Mouse (Mus musculus): ENCODE data around the gene Vps37b.
"Not testable (repeated sequence)": the region's sequence is repeated elsewhere in the genome, so short reads cannot be mapped to it uniquely, and the experiment has no call there.

The Vps37b gene

DNA sequence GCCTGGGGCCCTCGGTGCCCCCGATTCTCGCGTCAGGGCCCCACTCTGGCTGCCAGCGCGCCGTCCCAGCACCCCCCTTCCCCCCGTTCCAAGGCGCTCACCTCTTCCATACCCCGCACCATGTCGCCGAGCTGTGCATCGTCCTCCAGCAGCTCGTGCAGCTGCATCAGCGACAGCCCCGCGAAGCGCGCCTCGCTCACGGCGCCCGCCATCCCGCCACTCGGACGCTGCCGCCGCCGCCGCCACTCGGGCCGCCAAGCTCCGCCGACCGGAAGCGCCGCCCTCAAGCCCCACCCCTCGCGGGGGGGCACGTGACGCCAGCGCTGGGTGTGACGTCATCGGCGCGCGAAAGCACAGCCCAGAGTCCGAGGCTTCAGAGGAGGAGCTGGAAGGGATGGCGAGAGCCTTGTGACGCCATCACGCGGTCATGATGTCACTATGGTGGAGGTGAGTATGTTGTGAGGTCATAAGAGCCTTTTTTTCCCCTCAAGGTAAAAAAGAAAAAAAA is at the start of gene Vps37b:
Gene Vps37b (minus strand): TSS at position 270 of the 508 bp plus-strand sequence.
- peak; percentile 91 for DNase-seq

DNA sequence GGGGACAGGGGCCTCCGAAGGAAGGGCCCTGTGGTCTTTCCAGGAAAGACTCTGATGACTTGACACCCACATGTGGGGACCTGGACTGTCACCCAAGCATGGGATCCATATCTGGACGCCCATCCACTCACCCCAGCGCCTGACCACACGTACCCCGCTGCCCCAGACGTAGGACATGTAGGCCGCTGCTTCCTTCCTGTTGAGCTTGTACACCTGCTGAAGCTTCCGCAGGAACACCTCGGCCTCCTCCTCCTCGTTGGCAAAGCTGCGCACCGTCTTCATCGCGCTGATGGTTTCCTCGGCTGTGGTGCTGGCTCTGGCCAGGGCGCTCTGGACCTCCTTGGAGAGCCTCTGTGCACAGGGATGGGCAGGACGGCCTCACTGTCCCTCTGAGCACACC is 47.8 kb upstream of the Vps37b start:
- DNase-seq = no peak

DNA sequence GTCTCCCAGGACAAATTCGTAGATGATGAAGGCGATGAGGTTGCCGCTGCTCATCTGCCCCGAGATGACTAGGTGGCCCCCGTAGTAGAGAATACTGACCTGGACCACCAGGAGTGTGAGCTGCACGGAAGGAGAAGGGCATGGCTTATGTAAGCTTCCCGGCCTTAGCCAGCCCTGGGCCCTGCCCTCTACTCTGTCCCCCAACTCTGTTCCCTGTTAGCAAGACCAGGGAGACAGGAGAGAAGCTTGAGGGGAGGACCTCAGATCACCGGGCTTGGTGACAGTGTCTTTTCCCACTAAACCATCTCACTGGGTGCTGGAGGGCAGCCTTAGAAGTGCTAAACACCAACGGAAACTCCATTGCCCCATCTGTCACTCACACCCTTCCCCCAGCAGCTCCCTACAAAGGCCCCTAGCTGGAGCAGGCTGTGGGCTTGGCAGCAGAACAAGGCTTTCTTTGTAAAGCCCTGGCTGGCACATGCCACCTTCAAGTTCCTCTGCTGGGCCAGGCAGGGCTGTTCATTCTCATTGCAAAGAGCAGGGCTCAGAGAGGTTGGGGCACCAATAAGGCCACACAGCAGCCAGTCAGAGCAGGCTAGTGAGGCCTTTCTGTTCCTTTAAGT is 46.8 kb upstream of the Vps37b start:
- DNase-seq = peak; percentile 87

- no peak for DNase-seq
Measured at GRCm38 (mm10) chr5:124077856-124078460, 45.9 kb upstream of the Vps37b start.

- DNase-seq = no peak
Measured at GRCm38 (mm10) chr5:124077241-124077640, 45.2 kb upstream of the Vps37b start.

- no peak for DNase-seq
Measured at GRCm38 (mm10) chr5:124076559-124076958, 44.5 kb upstream of the Vps37b start.

DNA sequence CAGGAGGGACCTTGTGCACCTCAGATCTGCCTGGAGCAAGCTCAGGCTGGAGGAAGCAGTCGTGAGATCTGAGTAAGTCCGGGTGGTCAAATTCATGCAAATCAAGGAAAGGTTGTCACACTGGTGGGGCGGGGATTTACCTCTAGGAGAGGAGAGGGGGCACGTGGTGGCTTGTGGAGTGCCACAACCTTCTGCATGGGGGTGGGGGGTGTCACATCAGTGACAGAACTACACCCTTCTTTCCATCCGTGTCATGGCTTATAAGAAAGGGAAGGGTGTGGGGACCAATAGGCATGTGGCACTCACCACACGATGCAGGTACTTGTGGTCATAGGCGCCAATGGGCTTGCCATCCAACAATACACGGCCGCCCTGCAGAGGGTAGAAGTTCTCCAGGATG is 43.6 kb upstream of the Vps37b start:
- no peak for DNase-seq

DNA sequence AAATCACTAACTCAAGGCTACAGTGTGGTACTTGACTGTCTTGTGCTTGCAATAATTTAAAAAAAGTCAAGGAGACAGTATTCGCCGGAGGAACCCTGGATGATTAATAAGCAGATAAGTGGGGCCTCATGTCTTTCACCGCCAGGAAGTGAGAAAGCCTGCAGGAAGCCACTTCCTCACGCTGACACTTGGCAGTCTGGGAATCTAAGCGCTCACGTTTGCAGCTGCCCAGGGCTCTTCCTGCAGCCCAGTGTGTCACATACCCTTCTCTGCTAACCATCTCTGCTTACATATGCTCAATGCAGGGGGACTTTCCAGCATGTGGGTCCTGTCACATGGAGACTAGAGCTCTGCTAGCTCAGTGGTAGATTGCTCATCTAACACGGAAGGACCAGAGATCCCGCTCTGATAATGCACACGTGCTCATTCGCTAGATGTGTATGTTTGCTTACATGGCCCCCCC is 42.8 kb upstream of the Vps37b start:
- no peak for DNase-seq

DNA sequence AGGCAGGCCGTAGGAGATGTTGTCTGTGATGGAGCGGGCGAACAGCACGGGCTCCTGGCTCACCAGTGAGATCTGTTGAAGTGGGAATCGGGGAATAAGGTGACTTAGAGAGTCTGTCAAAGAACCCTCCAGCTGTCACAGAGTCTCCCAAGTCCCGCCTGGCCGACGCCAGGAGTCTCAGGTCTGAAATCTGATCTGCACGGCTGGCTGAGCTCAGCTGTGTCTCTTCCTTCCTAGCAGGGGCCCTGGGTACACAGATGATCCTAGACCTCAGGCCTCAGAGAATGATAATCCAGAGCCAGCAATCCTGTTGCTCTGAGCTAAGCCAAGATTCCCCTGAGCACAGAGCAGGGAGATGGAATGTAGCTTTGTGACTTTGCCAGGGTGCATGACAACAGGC is 41.6 kb upstream of the Vps37b start:
- DNase-seq = no peak

- DNase-seq = no peak
Measured at GRCm38 (mm10) chr5:124069657-124070056, 37.6 kb upstream of the Vps37b start.

DNA sequence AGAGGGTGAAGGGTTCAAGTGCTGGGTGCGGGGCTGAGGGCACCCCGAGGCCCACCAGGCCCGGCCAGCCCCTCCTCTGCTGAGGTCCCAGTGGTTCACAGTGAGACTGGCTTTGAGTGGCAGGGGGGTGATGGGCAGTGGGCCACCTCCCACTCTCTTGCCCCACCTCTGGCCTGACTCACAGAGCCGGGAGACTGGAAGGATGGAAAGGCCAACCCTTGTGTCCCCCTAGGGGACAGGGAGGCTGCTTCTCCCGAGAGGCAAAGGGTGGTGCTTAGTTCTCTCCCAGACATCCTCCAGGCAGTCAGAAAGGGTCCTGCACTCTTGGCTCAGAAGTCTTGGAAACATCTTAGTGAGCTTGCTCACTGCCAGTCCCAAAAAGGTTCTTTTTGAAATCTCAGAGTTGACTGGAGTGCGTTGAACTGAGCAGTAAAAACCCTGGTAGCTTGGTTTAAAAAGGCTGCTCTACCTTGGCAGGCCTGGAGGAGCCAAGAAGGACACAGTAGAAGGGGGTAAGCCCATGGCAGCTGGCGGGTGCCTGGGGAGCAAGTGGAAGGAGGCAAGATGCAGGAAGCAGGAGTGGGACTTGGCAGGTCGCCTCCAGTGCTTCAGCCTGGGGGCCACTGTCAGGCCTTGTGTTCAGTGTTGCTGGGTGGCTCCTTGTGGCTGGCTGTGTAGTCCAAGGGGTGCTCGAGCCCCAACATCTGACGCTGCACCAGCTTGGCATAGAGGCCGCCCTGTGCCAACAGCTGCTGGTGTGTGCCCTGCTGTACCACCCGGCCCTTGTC is 30.2 kb upstream of the Vps37b start:
- no peak for DNase-seq

GRCm38 (mm10) chr5:124059677-124060076 is 27.6 kb upstream of the Vps37b start:
- no peak for DNase-seq

- DNase-seq = peak; percentile 52
Measured at GRCm38 (mm10) chr5:124058749-124059148, 26.7 kb upstream of the Vps37b start.

GRCm38 (mm10) chr5:124056956-124057355 is 24.9 kb upstream of the Vps37b start:
- DNase-seq = no peak

DNA sequence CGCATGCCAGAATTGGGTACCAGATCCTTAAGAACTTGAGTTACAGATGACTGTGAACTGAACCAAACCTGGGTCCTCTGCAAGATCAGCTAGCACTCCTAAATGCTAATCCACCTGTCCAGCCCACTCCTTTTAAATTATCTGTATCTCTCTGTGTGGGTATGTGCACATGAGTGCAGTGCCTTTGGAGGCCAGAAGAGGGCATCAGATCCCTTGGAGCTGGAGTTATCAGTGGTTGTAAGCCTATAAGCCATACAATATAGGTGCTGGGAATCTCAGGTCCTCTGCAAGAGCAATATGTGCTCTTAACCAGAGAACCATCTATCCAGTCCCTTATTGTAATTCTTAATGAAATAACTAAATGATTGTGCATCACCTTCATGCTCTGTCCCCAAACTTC is 24.1 kb upstream of the Vps37b start:
- DNase-seq = no peak

GRCm38 (mm10) chr5:124052641-124053040 is 20.6 kb upstream of the Vps37b start:
- DNase-seq = not testable (repeated sequence)

DNA sequence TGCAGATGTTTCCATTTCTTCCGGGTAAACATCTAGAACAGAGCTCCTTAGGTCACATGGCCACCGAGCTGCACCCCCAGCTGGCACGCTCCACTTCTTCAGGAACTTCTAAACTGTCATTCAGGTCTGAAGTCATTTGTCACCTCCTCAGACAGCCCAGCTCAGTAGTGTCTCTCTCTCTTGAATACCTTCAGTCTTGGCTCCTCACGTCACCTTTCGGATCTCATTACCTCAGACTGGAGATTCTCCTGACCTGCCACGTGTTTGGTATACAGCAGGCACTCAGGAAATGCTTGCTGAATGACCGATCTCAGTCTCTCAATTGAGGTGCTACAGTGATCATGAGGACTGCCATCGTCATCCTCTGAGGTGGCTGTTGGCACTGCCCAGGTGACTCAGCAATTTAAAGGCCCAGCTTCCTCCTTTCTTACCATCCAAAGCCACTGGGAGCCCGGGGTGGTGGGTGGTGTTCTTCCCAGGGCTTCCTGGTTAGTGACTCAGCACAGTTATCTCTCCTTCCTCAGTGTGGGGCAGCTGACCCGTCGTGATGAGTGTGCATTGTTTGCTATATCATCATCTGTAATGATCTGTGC is 19.9 kb upstream of the Vps37b start:
- DNase-seq = no peak

GRCm38 (mm10) chr5:124050095-124051050 is 18.3 kb upstream of the Vps37b start:
- no peak for DNase-seq

DNA sequence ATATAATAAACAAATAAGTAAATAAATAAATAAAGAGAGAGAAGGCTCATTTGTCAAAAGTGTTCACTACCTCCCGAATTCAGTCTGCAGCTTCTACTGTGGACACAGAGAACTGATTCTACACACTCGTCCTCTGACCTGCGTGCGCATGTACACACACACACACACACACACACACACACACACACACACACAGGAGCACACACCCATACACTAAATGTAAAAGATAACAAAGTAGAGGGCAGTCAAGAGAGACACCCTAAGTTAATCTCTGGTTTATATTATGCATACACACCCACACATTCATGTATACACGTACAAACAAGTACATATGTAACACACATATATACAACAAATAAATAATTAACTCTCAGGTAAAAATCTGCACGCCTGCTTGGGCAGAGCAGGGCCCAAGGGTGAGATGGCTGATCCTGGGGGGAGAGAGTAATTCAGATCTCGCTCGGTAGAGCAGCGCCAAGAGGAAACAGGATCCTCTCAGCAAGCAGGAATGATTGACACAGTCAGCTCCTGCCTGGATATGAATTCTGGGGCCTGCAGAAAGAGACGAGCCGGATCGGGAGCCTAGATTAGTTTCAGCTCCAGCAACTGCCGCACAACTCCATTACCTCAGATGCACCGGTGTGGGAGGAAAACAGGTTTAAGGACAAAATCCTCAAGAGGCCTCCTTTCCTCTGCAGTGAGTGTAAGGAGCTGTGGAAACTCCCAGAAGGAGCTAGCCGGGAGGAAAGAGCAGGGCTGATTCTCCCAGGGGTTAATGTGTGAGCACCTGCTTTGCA is 17.4 kb upstream of the Vps37b start:
- DNase-seq = no peak

DNA sequence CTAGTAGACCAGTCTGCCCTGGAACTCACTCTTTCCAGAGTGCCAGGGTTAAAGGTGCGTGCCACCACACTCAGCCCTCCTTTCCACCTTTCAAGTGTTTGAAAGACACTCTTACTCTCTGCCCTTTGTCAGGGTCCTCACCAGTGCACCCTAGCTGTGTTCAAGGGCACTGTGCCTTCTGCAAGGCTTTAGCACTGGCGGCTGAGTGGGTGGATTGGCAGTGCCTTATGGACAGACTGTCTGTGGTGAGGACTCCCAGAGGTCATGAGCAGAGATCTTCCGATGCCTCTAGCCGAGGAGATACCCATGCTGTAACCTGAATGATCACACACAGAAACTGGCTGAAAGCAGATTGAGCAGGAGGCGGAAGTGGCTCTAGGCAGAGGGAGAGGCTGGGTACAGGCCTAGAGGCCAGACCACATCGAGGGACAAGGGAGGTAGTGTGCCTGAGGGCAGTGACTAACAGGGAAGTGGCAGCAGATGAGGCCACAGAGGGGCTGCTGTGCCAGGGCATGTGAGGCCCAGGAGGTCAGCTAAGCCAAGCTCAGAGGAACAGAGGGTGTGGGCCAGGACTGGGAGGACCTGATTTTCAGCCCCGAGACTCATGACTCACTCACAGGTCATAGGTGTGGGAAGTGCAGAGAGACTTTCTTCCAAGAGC is 14.8 kb upstream of the Vps37b start:
- DNase-seq = no peak
